In genomic region chr15:85012662-85013054, GRCm38 (mm10) we compare ENCODE assay signal across 12 mouse cellular contexts. TPM values are rescaled to one million over a fixed set of nuclear protein-coding genes. Genes with fewer than 3 reads are reported as not detected.
DNase-seq lines count a peak whose midpoint lies in the region; ATAC-seq and TF ChIP-seq lines count a peak whose summit lies in the region.
"Had no signal": no experiment of that assay in that cellular context is flagged by ENCODE, and none has a peak within 500 bp of the region (broad histone marks: within the 10 kb centered on the region; RNA-seq: fewer than 3 reads in every experiment).

No protein-coding gene starts in this region.

- H3K4me2 ChIP-seq in intestine, embryonic 15.5 days (replicated peaks), result peak overlapping the region; percentile 44
- peak overlapping the region; percentile 10; the same call in 1 of the 2 replicates for H3K4me2 ChIP-seq in liver, embryonic 13.5 days
- H3K4me2 ChIP-seq: hindbrain, embryonic 14.5 days had no signal

- H3K27me3 ChIP-seq in heart, embryonic 10.5 days (ENCODE audit: insufficient read depth, poor library complexity, severe bottlenecking), result peaks cover 18% of the 10 kb centered on the region
- no peaks in the 10 kb centered on the region for H3K27me3 ChIP-seq in intestine, embryonic 15.5 days (replicated peaks)
- H3K27me3 ChIP-seq in liver, embryonic 13.5 days, result peaks cover 18% of the 10 kb centered on the region

- no peak for DNase-seq in heart, embryonic 10.5 days (ENCODE audit: low spot score)
- DNase-seq in heart, adult 8-10 months (ENCODE audit: low spot score), result no peak
- DNase-seq in brain, embryonic 14.5 days (ENCODE audit: low read depth), result peak; percentile 63
- DNase-seq in liver, embryonic 13.5 days, result no peak
- DNase-seq in spleen, postnatal 14 days (ENCODE audit: low spot score in 2 of 2), result no peak
- no peak for DNase-seq in frontal cortex, postnatal 25 days (ENCODE audit: low spot score in 2 of 2)
- DNase-seq: adrenal gland, postnatal 25 days had no signal

- no peaks in the 10 kb centered on the region for H3K36me3 ChIP-seq in heart, embryonic 10.5 days
- no peaks in the 10 kb centered on the region for H3K36me3 ChIP-seq in intestine, embryonic 15.5 days
- H3K36me3 ChIP-seq in liver, embryonic 13.5 days, result no peaks in the 10 kb centered on the region

- H3K9me3 ChIP-seq in heart, embryonic 10.5 days, result no peaks in the 10 kb centered on the region
- H3K9me3 ChIP-seq in intestine, embryonic 15.5 days, result no peaks in the 10 kb centered on the region
- H3K9me3 ChIP-seq in liver, embryonic 13.5 days (replicated peaks), result no peaks in the 10 kb centered on the region

- no peak for TF ChIP-seq CTCF in brain, embryonic 14.5 days (IDR thresholded peaks at IDR 0.05; ENCODE audit: borderline replicate concordance, extremely low read depth, insufficient read depth, insufficient read length)

- 43% methylated on average over 2 of the region's 2 CpGs for WGBS in heart, embryonic 10.5 days
- WGBS in intestine, embryonic 15.5 days, result 15% methylated on average over 2 of the region's 2 CpGs
- 16% methylated on average over 2 of the region's 2 CpGs for WGBS in liver, embryonic 13.5 days (ENCODE audit: insufficient replicate concordance)

- ATAC-seq in intestine, embryonic 15.5 days, result peak; percentile 91
- ATAC-seq in liver, embryonic 13.5 days (ENCODE audit: low read depth), result no peak
- ATAC-seq in monocyte, adult 5-6 weeks (replicated peaks; ENCODE audit: insufficient number of reproducible peaks, low FRiP score, low TSS enrichment, poor library complexity, severe bottlenecking), result no peak

- 0 out of 2 replicates have a peak overlapping the region, but pooled peaks have one; percentile 8 for H3K4me3 ChIP-seq in heart, embryonic 10.5 days
- H3K4me3 ChIP-seq in intestine, embryonic 15.5 days (replicated peaks), result no peak overlapping the region
- H3K4me3 ChIP-seq in liver, embryonic 13.5 days (replicated peaks), result no peak overlapping the region

- peaks cover 44% of the 10 kb centered on the region for H3K4me1 ChIP-seq in heart, embryonic 10.5 days
- peaks cover 27% of the 10 kb centered on the region for H3K4me1 ChIP-seq in intestine, embryonic 15.5 days (replicated peaks)
- H3K4me1 ChIP-seq in liver, embryonic 13.5 days (replicated peaks), result 0 out of 2 replicates have a peak, but pooled peaks cover 3% of the 10 kb centered on the region

- peak overlapping the region; percentile 70 for H3K27ac ChIP-seq in heart, embryonic 10.5 days
- peak overlapping the region; percentile 87 for H3K27ac ChIP-seq in intestine, embryonic 15.5 days
- no peak overlapping the region for H3K27ac ChIP-seq in liver, embryonic 13.5 days
- H3K27ac ChIP-seq: hindbrain, embryonic 14.5 days had no signal

- TF ChIP-seq POLR2A in brain, embryonic 14.5 days (IDR thresholded peaks at IDR 0.05; ENCODE audit: borderline replicate concordance, extremely low read depth, insufficient read depth, insufficient read length, poor library complexity, severe bottlenecking), result no peak

- H3K9ac ChIP-seq in intestine, embryonic 15.5 days, result 0 out of 2 replicates have a peak overlapping the region, but pooled peaks have one; percentile 20
- no peak overlapping the region for H3K9ac ChIP-seq in liver, embryonic 13.5 days
- H3K9ac ChIP-seq: hindbrain, embryonic 14.5 days had no signal

RNA-seq across cellular contexts. Expression of gene Upk3a, which starts 4.3 kb away (rescaled TPM):
- 0.24 TPM in 1 of 2 replicates, not detected in the other for polyA plus RNA-seq in heart, embryonic 10.5 days (2016; fragmentation: Nextera tagmentation; extraction: Ambion mirVana)
- not detected for total RNA-seq in heart, adult 8-10 months (2022)
- 0.28 and 0.53 TPM in 2 replicates for polyA plus RNA-seq in brain, embryonic 14.5 days (2012; rRNA removed)
- 1.5 and 2.1 TPM in 2 replicates for polyA plus RNA-seq in intestine, embryonic 15.5 days (2015; fragmentation: Nextera tagmentation; extraction: Ambion mirVana)
- not detected in 2 replicates for polyA plus RNA-seq in liver, embryonic 13.5 days (2015; fragmentation: Nextera tagmentation; extraction: Ambion mirVana)
- total RNA-seq in monocyte, adult 5-6 weeks (2017), result not detected in 3 replicates
- total RNA-seq: adrenal gland, postnatal 25 days; common myeloid progenitor, adult 5-6 weeks; liver, adult 2 months had no signal
- polyA plus RNA-seq: liver, adult 2 months had no signal

RNA-seq across cellular contexts. Expression of gene Fam118a, which starts 16.1 kb away (rescaled TPM):
- polyA plus RNA-seq in heart, embryonic 10.5 days (2016; fragmentation: Nextera tagmentation; extraction: Ambion mirVana), result 18.0 and 22.6 TPM in 2 replicates
- 1 to 10 TPM; 6.1 to 7.7 (median 6.9) TPM for total RNA-seq in heart, adult 8-10 months (2022)
- polyA plus RNA-seq in brain, embryonic 14.5 days (2012; rRNA removed), result 14.3 and 15.9 TPM in 2 replicates
- 29.2 and 29.9 TPM in 2 replicates for polyA plus RNA-seq in intestine, embryonic 15.5 days (2015; fragmentation: Nextera tagmentation; extraction: Ambion mirVana)
- 8.6 and 8.7 TPM in 2 replicates for polyA plus RNA-seq in liver, embryonic 13.5 days (2015; fragmentation: Nextera tagmentation; extraction: Ambion mirVana)
- 7.9 to 12.5 TPM (median 12.3 TPM) in 3 replicates for total RNA-seq in monocyte, adult 5-6 weeks (2017)

RNA-seq across cellular contexts. Expression of gene 5031439G07Rik, which starts 24.3 kb away (rescaled TPM):
- 3.9 and 6.4 TPM in 2 replicates for polyA plus RNA-seq in heart, embryonic 10.5 days (2016; fragmentation: Nextera tagmentation; extraction: Ambion mirVana)
- 10 to 100 TPM; 30.5 to 36.5 (median 33.8) TPM for total RNA-seq in heart, adult 8-10 months (2022)
- 39.4 and 69.9 TPM in 2 replicates for polyA plus RNA-seq in brain, embryonic 14.5 days (2012; rRNA removed)
- 9.6 and 12.6 TPM in 2 replicates for polyA plus RNA-seq in intestine, embryonic 15.5 days (2015; fragmentation: Nextera tagmentation; extraction: Ambion mirVana)
- polyA plus RNA-seq in liver, embryonic 13.5 days (2015; fragmentation: Nextera tagmentation; extraction: Ambion mirVana), result 1.2 TPM in 2 replicates
- 45.7 to 67.3 TPM (median 62.2 TPM) in 3 replicates for total RNA-seq in monocyte, adult 5-6 weeks (2017)
